Mouse (Mus musculus) E14TG2a.4 (cell line): ENCODE data around the gene Rdh1.

Experiments
- CTCF ChIP-seq: conservative IDR thresholded peaks from 2 replicates; pipeline ENCODE4 v1.5.1; 2014; ENCODE audit warnings: low read length
- NANOG ChIP-seq: IDR thresholded peaks from 2 replicates; pipeline ENCODE4 v1.6.1; 2014; ENCODE audit warnings: borderline replicate concordance, low read length, mixed read lengths
- POU5F1 ChIP-seq: IDR thresholded peaks from 2 replicates; pipeline ENCODE4 v1.6.1; 2014; ENCODE audit warnings: low read length, borderline replicate concordance

DNA sequence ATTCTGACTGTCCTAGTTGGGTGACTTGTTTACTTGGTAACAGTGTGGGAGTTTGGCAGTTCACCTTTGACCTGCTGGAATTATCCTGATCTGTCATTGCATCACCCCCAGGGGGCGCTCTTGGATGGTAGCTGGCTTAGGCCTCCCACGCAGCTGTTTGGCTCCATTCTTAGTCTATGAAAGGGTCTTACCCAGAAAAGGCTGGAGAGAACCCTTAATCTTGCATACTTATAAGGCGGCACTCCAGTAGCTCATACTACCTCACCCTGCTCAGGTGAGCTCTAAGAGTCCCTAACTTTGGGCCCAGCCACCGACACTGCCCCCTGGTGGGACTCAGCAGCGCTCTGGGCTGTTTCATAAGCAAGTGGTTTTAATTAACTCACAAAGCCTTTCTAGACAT is 14.9 kb upstream of the Rdh1 start:
- peak; percentile 73 for TF ChIP-seq CTCF
- no peak for TF ChIP-seq POU5F1
- no peak for TF ChIP-seq NANOG
